Mouse (Mus musculus) CH12.LX (cell line): Measurements from ENCODE around the gene Rasa3. TPM values are rescaled to one million over a fixed set of nuclear protein-coding genes. Genes with fewer than 3 reads are reported as not detected.

Source experiments
- DNase-seq: peaks from one replicate; pipeline ENCODE4 v3.0.0-alpha.2; 2013; ENCODE audit errors: extremely low read depth
- H3K27ac ChIP-seq: 2 replicates; pipeline ENCODE4 v1.5.1; 2012; ENCODE audit warnings: low read depth, mild to moderate bottlenecking, control low read depth, moderate library complexity; ENCODE audit not compliant: insufficient read depth
- H3K27me3 ChIP-seq: replicated peaks from 2 replicates; pipeline ENCODE3; 2012; ENCODE audit warnings: inconsistent platforms
- H3K36me3 ChIP-seq, 2 experiments: replicated peaks in 1 of 2; 2 replicates each; pipeline versions ENCODE3 to v1.6.1; 2012; ENCODE audit warnings: inconsistent platforms in 1 of 2, low read length in 1 of 2, mild to moderate bottlenecking in 1 of 2, mixed read lengths in 1 of 2, moderate library complexity in 1 of 2; ENCODE audit not compliant: control insufficient read depth in 1 of 2, insufficient read depth in 1 of 2
- H3K4me1 ChIP-seq, 2 experiments: 2 replicates each; pipeline ENCODE4 v1.6.1; 2012; ENCODE audit warnings: inconsistent platforms in 1 of 2, moderate library complexity in 1 of 2; ENCODE audit not compliant: insufficient read depth in 2 of 2, control insufficient read depth in 1 of 2
- H3K4me2 ChIP-seq: 2 replicates; pipeline ENCODE4 v1.6.1; 2012; ENCODE audit warnings: low read depth, mild to moderate bottlenecking, control low read depth; ENCODE audit not compliant: poor library complexity, insufficient read depth, severe bottlenecking
- H3K4me3 ChIP-seq, 3 experiments: fragments of 150-350 bp in 1 of 3; sonication (generic) in 1 of 3; replicated peaks in 1 of 3; 2 replicates each; pipeline versions ENCODE3 to v1.5.1; 2011 to 2012; ENCODE audit warnings: low read depth in 2 of 3, low read length in 2 of 3, mild to moderate bottlenecking in 2 of 3, moderate library complexity in 2 of 3, control low read depth in 1 of 3, improper control_type of control experiment in 1 of 3, inconsistent platforms in 1 of 3, mixed read lengths in 1 of 3; ENCODE audit not compliant: poor library complexity in 1 of 3
- H3K79me2 ChIP-seq: replicated peaks from 2 replicates; pipeline ENCODE4 v1.6.1; 2012; ENCODE audit warnings: mild to moderate bottlenecking, moderate library complexity; ENCODE audit not compliant: control insufficient read depth, poor library complexity, insufficient read depth, severe bottlenecking; ENCODE audit errors: extremely low read depth
- H3K9ac ChIP-seq: 2 replicates; pipeline ENCODE4 v1.6.1; 2012; ENCODE audit warnings: low read depth, mild to moderate bottlenecking, control low read depth, moderate library complexity; ENCODE audit not compliant: insufficient read depth
- H3K9me3 ChIP-seq: replicated peaks from 2 replicates; pipeline ENCODE3; 2012; ENCODE audit warnings: low read length, inconsistent platforms, mixed read lengths
- BHLHE40 ChIP-seq: IDR thresholded peaks from 2 replicates; pipeline ENCODE4 v1.6.1; 2011; ENCODE audit warnings: mild to moderate bottlenecking, low read depth, low read length, improper control_type of control experiment
- CHD2 ChIP-seq: IDR thresholded peaks from 2 replicates; pipeline ENCODE4 v1.6.1; 2011; ENCODE audit warnings: low read length, improper control_type of control experiment
- CTCF ChIP-seq, 2 experiments: IDR thresholded peaks in 1 of 2; conservative IDR thresholded peaks in 1 of 2; 2 replicates each; pipeline ENCODE4 v1.5.1; 2011 to 2012; ENCODE audit warnings: low read depth in 2 of 2, low read length in 2 of 2, improper control_type of control experiment in 1 of 2, inconsistent platforms in 1 of 2, mild to moderate bottlenecking in 1 of 2, moderate library complexity in 1 of 2
- ELF1 ChIP-seq: IDR thresholded peaks from 2 replicates; pipeline ENCODE4 v1.6.1; 2014; ENCODE audit warnings: low read depth, mild to moderate bottlenecking, inconsistent platforms, low read length, improper control_type of control experiment
- GABPA ChIP-seq: IDR thresholded peaks from 2 replicates; pipeline ENCODE4 v1.6.1; 2012; ENCODE audit warnings: low read depth, low read length, improper control_type of control experiment, inconsistent platforms; ENCODE audit not compliant: insufficient replicate concordance
- IRF4 ChIP-seq: IDR thresholded peaks from 2 replicates; pipeline ENCODE4 v1.6.1; 2014; ENCODE audit warnings: low read depth, mild to moderate bottlenecking, inconsistent platforms, low read length, improper control_type of control experiment
- JUN ChIP-seq: IDR thresholded peaks from 2 replicates; pipeline ENCODE4 v1.6.1; 2011; ENCODE audit warnings: low read depth, mild to moderate bottlenecking, low read length, improper control_type of control experiment, moderate library complexity; ENCODE audit not compliant: insufficient read depth
- JUND ChIP-seq: conservative IDR thresholded peaks from 2 replicates; pipeline ENCODE4 v1.6.1; 2011; ENCODE audit warnings: low read depth, low read length, improper control_type of control experiment
- MAFK ChIP-seq: IDR thresholded peaks from 2 replicates; pipeline ENCODE4 v1.6.1; 2011; ENCODE audit warnings: low read length, improper control_type of control experiment; ENCODE audit not compliant: insufficient replicate concordance
- MAX ChIP-seq: IDR thresholded peaks from 2 replicates; pipeline ENCODE4 v1.6.1; 2011; ENCODE audit warnings: low read length, improper control_type of control experiment
- MAZ ChIP-seq: IDR thresholded peaks from 2 replicates; pipeline ENCODE4 v1.6.1; 2012; ENCODE audit warnings: low read depth, mild to moderate bottlenecking, inconsistent platforms, low read length, improper control_type of control experiment, moderate library complexity
- MEF2A ChIP-seq: IDR thresholded peaks from 2 replicates; pipeline ENCODE4 v1.6.1; 2014; ENCODE audit warnings: low read depth, mild to moderate bottlenecking, inconsistent platforms, low read length, improper control_type of control experiment, borderline replicate concordance
- MXI1 ChIP-seq: IDR thresholded peaks from 2 replicates; pipeline ENCODE4 v1.6.1; 2011; ENCODE audit warnings: mild to moderate bottlenecking, low read depth, low read length, improper control_type of control experiment
- MYC ChIP-seq: IDR thresholded peaks from 2 replicates; pipeline ENCODE4 v1.6.1; 2011; ENCODE audit warnings: low read depth, mild to moderate bottlenecking, improper control_type of control experiment, low read length
- NRF1 ChIP-seq: IDR thresholded peaks from 2 replicates; pipeline ENCODE4 v1.6.1; 2014; ENCODE audit warnings: low read depth, mild to moderate bottlenecking, inconsistent platforms, low read length, improper control_type of control experiment, moderate library complexity
- PAX5 ChIP-seq: IDR thresholded peaks from 2 replicates; pipeline ENCODE4 v1.6.1; 2012; ENCODE audit warnings: low read length, inconsistent platforms, mixed read lengths
- POLR2A ChIP-seq: IDR thresholded peaks from 2 replicates; pipeline ENCODE4 v1.6.1; 2011; ENCODE audit warnings: low read depth, mild to moderate bottlenecking, improper control_type of control experiment, low read length
- POLR2AphosphoS2 ChIP-seq: IDR thresholded peaks from 2 replicates; pipeline ENCODE4 v1.6.1; 2011; ENCODE audit warnings: low read depth, low read length, improper control_type of control experiment
- RAD21 ChIP-seq: IDR thresholded peaks from 2 replicates; pipeline ENCODE4 v1.6.1; 2011; ENCODE audit warnings: low read depth, mild to moderate bottlenecking, low read length, improper control_type of control experiment, moderate library complexity
- RCOR1 ChIP-seq: conservative IDR thresholded peaks from 2 replicates; pipeline ENCODE4 v1.6.1; 2012; ENCODE audit warnings: low read depth, mild to moderate bottlenecking, inconsistent platforms, low read length, improper control_type of control experiment
- SMC3 ChIP-seq: IDR thresholded peaks from 2 replicates; pipeline ENCODE4 v1.6.1; 2011; ENCODE audit warnings: low read depth, low read length, improper control_type of control experiment
- TCF12 ChIP-seq: IDR thresholded peaks from 2 replicates; pipeline ENCODE4 v1.6.1; 2014; ENCODE audit warnings: low read depth, mild to moderate bottlenecking, inconsistent platforms, low read length, improper control_type of control experiment
- USF1 ChIP-seq: IDR thresholded peaks from 2 replicates; pipeline ENCODE4 v1.6.1; 2014; ENCODE audit warnings: low read depth, mild to moderate bottlenecking, inconsistent platforms, low read length, improper control_type of control experiment
- USF2 ChIP-seq: conservative IDR thresholded peaks from 2 replicates; pipeline ENCODE4 v1.6.1; 2011; ENCODE audit warnings: low read depth, low read length, improper control_type of control experiment
- ZKSCAN1 ChIP-seq: IDR thresholded peaks from 2 replicates; pipeline ENCODE4 v1.6.1; 2012; ENCODE audit warnings: low read depth, inconsistent platforms, low read length, improper control_type of control experiment, borderline replicate concordance
- ZNF384 ChIP-seq: IDR thresholded peaks from 2 replicates; pipeline ENCODE4 v1.6.1; 2012; ENCODE audit warnings: low read depth, low read length, improper control_type of control experiment, inconsistent platforms
- dilution Hi-C: fragments of 300-500 bp; cut with MboI; formaldehyde crosslinking; loops from 2 replicates; pipeline ENCODE4 v1.14.3; 2020; ENCODE audit warnings: low sequenced_read_pairs; ENCODE audit not compliant: extremely low pct_unique_long_range_greater_than_20kb, extremely low pct_ligation_motif_present
- in situ Hi-C: fragments of 300-500 bp; cut with MboI; formaldehyde crosslinking; loops from 3 replicates; pipeline ENCODE4 v1.14.3; 2019; ENCODE audit warnings: low sequenced_read_pairs, low pct_ligation_motif_present, low pct_unique_long_range_greater_than_20kb, mixed read lengths
- polyA plus RNA-seq: library from polyadenylated mRNA; unstranded; fragments of >175 nt; gene quantifications from 2 replicates; pipeline ENCODE4 v1.2.1, GENCODE M21; 2012; ENCODE audit warnings: low read depth; ENCODE audit not compliant: insufficient read length
- total RNA-seq, 2 experiments: library from RNA; depleted of rRNA; stranded (reverse); fragments of 300-350 nt in 1 of 2; fragments of >200 nt in 1 of 2; gene quantifications; 2 replicates each; pipeline ENCODE4 v1.2.3; 2012 to 2014

Gene Rasa3
- total and polyA plus RNA-seq, 3 experiments, result 12.8 to 28.5 (median 13.6) TPM

DNA sequence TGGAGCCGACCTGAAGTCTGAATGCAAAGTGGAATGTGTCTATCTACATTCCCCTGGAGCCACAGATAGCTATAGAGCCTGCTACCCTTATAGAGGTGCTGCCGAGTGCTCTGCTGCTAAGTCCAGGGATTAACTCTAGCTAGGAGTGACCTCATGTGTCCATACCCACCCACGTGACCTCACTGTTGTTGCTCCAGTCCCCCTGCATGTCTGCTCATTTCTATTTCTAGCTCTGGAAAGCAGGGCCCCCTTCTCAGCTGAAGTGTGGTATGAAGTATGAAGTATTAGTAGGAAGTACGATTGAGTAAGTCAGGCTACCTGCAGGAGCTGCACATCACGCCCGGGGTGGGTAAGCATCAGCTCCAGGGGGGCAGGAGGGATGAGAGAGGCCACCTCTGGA is 79.6 kb downstream of the Rasa3 start:
- peaks cover 7 to 22% of the 10 kb centered on the region in 2 experiments for H3K36me3 ChIP-seq
- TF ChIP-seq PAX5 (no peak), MAX (no peak), MYC (no peak), JUND (no peak), GABPA (no peak), BHLHE40 (no peak), CTCF (conservative IDR thresholded peaks at IDR 0.05 in 1 of 2, IDR thresholded peaks at IDR 0.05 in 1 of 2; ENCODE audit: low read depth in 2 of 2, low read length in 2 of 2) (no peak), NRF1 (no peak), USF1 (no peak), JUN (no peak), POLR2AphosphoS2 (no peak), RCOR1 (no peak), POLR2A (no peak), MAZ (no peak), ELF1 (no peak), MEF2A (no peak), RAD21 (no peak), ZKSCAN1 (no peak), ZNF384 (no peak)
- H3K4me2 ChIP-seq, result no peak overlapping the region
- H3K27ac ChIP-seq, result no peak overlapping the region
- peaks cover 29 to 80% of the 10 kb centered on the region in 2 experiments for H3K4me1 ChIP-seq
- H3K9ac ChIP-seq, result no peak overlapping the region
- no peaks in the 10 kb centered on the region for H3K27me3 ChIP-seq
- dilution Hi-C loops (no loop called here), in situ Hi-C loops (loop anchor here (5.0 kb wide), 2 partner anchors 40 to 80 kb away; partner anchors contain the start of gene Rasa3)
- peaks cover 3% of the 10 kb centered on the region for H3K9me3 ChIP-seq
- H3K79me2 ChIP-seq, result no peaks in the 10 kb centered on the region
- H3K4me3 ChIP-seq, result no peak overlapping the region
- no peak for DNase-seq

DNA sequence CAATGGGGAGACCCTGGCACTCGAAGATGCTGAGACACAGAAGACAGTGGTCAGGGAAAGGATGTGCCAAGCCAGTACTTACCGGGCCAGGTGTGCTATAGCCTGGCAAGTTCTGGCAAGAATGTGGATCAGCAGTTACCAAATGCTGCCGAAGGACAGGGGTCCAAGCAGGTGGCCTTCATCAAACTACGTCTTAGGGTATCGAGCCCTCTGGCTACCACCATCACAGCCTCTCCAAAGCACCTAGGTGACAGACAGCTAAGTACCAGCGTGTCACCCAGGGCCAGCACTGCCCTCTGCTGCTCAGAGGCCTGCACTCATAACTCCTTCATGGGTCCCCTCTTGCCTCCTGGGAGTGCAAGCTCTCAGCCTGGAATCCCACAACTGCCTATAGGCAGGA is 81.5 kb downstream of the Rasa3 start:
- H3K27ac ChIP-seq, result peak overlapping the region; percentile 67
- no peaks in the 10 kb centered on the region for H3K79me2 ChIP-seq
- dilution Hi-C loops, result no loop called here
- peaks cover 7 to 31% of the 10 kb centered on the region in 2 experiments for H3K36me3 ChIP-seq
- peaks cover 27 to 80% of the 10 kb centered on the region in 2 experiments for H3K4me1 ChIP-seq
- H3K9me3 ChIP-seq, result peaks cover 3% of the 10 kb centered on the region
- in situ Hi-C loops, result loop anchor here (5.0 kb wide), 2 partner anchors 39 to 81 kb away; partner anchors contain the start of gene Rasa3
- peak overlapping the region; percentile 85 for H3K4me2 ChIP-seq
- H3K4me3 ChIP-seq, result no peak overlapping the region
- TF ChIP-seq TCF12, result no peak
- TF ChIP-seq RAD21, result peak; percentile 70
- TF ChIP-seq ZKSCAN1, result no peak
- TF ChIP-seq MAX, result no peak
- TF ChIP-seq ZNF384, result no peak
- TF ChIP-seq POLR2A, result no peak
- no peak for TF ChIP-seq MXI1
- TF ChIP-seq IRF4, result no peak
- TF ChIP-seq CTCF (conservative IDR thresholded peaks at IDR 0.05 in 1 of 2, IDR thresholded peaks at IDR 0.05 in 1 of 2; ENCODE audit: low read depth in 2 of 2, low read length in 2 of 2), result peak in 1 of 2 experiments; percentile 78; a peak in 2 of 4 replicates
- no peak for TF ChIP-seq CHD2
- TF ChIP-seq BHLHE40, result no peak
- no peak for TF ChIP-seq USF2
- no peak for TF ChIP-seq MAFK
- peak; percentile 81 for TF ChIP-seq SMC3
- peak; percentile 57 for DNase-seq
- peak overlapping the region; percentile 74; the same call in 1 of the 2 replicates for H3K9ac ChIP-seq
- H3K27me3 ChIP-seq, result no peaks in the 10 kb centered on the region
